Mouse (Mus musculus) E14TG2a.4 (cell line): ENCODE data around the gene Slc35a3.

Experiments
- CTCF ChIP-seq: conservative IDR thresholded peaks from 2 replicates; pipeline ENCODE4 v1.5.1; 2014; ENCODE audit warnings: low read length
- NANOG ChIP-seq: IDR thresholded peaks from 2 replicates; pipeline ENCODE4 v1.6.1; 2014; ENCODE audit warnings: borderline replicate concordance, low read length, mixed read lengths

DNA sequence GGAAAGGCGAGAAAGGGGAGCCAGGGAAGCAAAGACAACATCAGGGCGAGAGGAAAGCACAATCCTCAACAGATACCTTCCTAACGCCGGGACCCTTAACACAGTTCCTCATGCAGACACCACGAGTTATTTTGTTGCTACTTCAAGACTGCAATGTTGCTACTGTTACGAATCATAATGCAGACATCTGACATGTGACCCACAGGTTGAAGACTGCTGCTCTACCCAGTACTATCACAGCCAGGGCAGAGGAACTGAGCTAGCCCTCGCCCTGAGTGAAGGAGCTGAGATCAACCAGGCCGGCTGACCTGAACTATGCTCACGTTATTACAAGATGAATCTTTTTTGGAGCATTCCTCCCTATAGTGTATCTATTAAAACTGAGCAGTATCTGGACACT is 28.3 kb upstream of the Slc35a3 start:
- no peak for TF ChIP-seq CTCF
- no peak for TF ChIP-seq NANOG
